Mouse (Mus musculus) spleen, adult 2 months (tissue): Measurements from ENCODE around the gene Caprin2. TPM values are rescaled to one million over a fixed set of nuclear protein-coding genes. Genes with fewer than 3 reads are reported as not detected.
A peak's percentile ranks its signal among the peaks of the same experiment; 100 is the strongest.
"Not testable (repeated sequence)": the region's sequence is repeated elsewhere in the genome, so short reads cannot be mapped to it uniquely, and the experiment has no call there.

ENCODE experiments used
- DNase-seq, 2 experiments: peaks; one replicate each; pipeline versions ENCODE4 v3.0.0 to v3.0.0-alpha.2; 2012 to 2021; ENCODE audit warnings: low spot score in 2 of 2, low read depth in 1 of 2
- H3K27ac ChIP-seq: fragments of 200-500 bp; 2 replicates; pipeline ENCODE4 v1.5.1; 2012; ENCODE audit warnings: low read length, inconsistent platforms; ENCODE audit not compliant: insufficient read depth
- H3K27me3 ChIP-seq: fragments of 200-500 bp; 2 replicates; pipeline ENCODE4 v1.6.1; 2012; ENCODE audit warnings: mild to moderate bottlenecking, moderate library complexity, low read length, inconsistent platforms; ENCODE audit not compliant: control insufficient read depth, insufficient read depth
- H3K36me3 ChIP-seq: fragments of 200-500 bp; 2 replicates; pipeline ENCODE4 v1.6.1; 2012; ENCODE audit warnings: mild to moderate bottlenecking, low read length, inconsistent platforms; ENCODE audit not compliant: control insufficient read depth, insufficient read depth
- H3K4me1 ChIP-seq: fragments of 200-500 bp; 2 replicates; pipeline ENCODE4 v1.6.1; 2011; ENCODE audit warnings: inconsistent platforms; ENCODE audit not compliant: control insufficient read depth, insufficient read depth, insufficient read length
- H3K4me3 ChIP-seq: fragments of 200-500 bp; 2 replicates; pipeline ENCODE4 v1.5.1; 2011; ENCODE audit warnings: mild to moderate bottlenecking, inconsistent platforms; ENCODE audit not compliant: insufficient read depth, insufficient read length; ENCODE audit errors: extremely low read depth
- CTCF ChIP-seq: fragments of 200-500 bp; IDR thresholded peaks from 2 replicates; pipeline ENCODE4 v1.5.1; 2011; ENCODE audit warnings: mild to moderate bottlenecking, inconsistent platforms; ENCODE audit not compliant: insufficient read depth, insufficient read length, insufficient replicate concordance; ENCODE audit errors: extremely low read depth
- POLR2A ChIP-seq: fragments of 200-500 bp; IDR thresholded peaks from 2 replicates; pipeline ENCODE4 v1.6.1; 2011; ENCODE audit warnings: low read depth, low read length, inconsistent platforms
- WGBS: fragments of 180-500 bp; shearing (Covaris S2); methylation state at CpG from one replicate; pipeline ENCODE4 v1.1.7; 2018; 5-methylcytosine and 5-hydroxymethylcytosine counted together
- polyA plus RNA-seq: library from polyadenylated mRNA; depleted of rRNA; stranded (reverse); fragments of >200 nt; gene quantifications from 2 replicates; pipeline ENCODE4 v1.2.3, GENCODE M21; 2012

Gene Caprin2
- polyA plus RNA-seq, 1 experiment: 2.9 TPM

DNA sequence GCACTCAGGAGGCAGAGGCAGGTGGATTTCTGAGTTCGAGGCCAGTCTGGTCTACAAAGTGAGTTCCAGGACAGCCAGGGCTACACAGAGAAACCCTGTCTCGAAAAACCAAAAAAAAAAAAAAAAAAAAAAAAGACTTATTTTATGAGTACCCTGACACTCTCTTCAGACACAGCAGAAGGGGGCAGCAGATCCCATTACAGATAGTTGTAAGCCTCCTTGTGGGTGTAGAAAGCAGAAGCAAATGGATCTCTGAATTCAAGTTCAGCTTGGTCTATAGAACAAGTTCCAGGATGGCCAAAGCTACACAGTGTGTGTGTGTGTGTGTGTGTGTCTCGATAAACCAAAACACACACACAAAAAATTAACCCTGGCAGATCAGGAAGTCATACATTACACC is 44.3 kb upstream of the Caprin2 start:
- not testable (repeated sequence) for H3K4me1 ChIP-seq, H3K27me3 ChIP-seq, H3K4me3 ChIP-seq, H3K36me3 ChIP-seq, H3K27ac ChIP-seq
- 55% methylated on average over 2 of the region's 3 CpGs for WGBS
- DNase-seq: peak; percentile 29 to 52
- TF ChIP-seq CTCF: peak; percentile 15; the same call in 1 of the 2 replicates

DNA sequence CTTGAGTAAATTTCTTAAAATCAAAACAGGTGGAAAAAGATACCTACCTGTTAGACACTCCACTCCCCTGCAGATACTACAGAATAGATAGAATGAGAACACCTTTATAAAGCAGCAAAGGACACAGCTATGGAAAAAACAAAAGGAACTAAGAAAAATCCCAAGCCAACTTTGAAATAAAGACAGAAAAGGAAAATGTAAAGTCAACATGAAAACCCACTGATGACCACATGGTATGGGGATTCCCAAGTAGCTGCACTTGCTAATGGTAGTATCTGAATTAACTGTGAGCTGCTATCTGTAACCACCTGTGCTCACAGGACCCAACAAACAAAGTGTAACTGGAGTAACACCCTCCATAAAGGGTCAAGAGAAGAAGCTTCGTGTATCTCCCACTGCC is 41.7 kb upstream of the Caprin2 start:
- Histone ChIP-seq H3K36me3 (no peaks in the 10 kb centered on the region), H3K4me1 (peaks cover 3% of the 10 kb centered on the region; the same call in 1 of the 2 replicates), H3K4me3 (no peak overlapping the region), H3K27ac (no peak overlapping the region), H3K27me3 (no peaks in the 10 kb centered on the region)
- 75% methylated on average over 1 of the region's 1 CpGs for WGBS
- DNase-seq: no peak
- no peak for TF ChIP-seq CTCF
- no peak for TF ChIP-seq POLR2A

DNA sequence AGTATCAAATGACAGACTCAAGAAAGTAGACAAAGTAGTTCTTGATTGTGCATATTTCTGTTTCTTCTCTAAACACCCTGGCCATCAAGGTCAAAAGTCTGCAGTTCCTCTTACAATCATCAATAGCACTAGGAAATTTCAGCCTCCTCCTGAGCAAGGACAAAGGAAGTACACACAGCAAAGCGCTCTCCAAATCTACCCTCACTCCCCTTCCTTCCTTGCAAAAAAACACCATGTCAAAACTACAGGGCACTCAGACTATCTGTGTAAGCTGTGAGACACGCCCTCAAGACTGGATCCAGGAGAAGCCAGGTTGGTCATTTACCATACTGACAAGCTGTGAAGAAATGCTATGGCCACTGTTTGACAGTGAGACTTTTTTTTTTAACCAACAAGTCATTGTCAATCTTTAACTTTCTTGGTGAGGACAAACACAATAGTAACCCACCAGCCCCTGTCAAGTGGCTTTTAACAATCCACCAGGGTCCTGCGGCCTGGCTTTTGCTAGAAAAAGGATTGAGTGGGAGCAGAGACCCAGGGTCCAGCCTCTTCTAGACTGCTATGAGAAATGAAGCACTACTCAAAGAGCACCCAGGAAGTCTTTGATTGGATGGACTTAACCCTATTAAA is 39.0 kb upstream of the Caprin2 start:
- TF ChIP-seq CTCF (no peak), POLR2A (no peak)
- peaks cover 3% of the 10 kb centered on the region; the same call in 1 of the 2 replicates for H3K4me1 ChIP-seq
- DNase-seq: no peak
- no peak overlapping the region for H3K4me3 ChIP-seq
- no peaks in the 10 kb centered on the region for H3K27me3 ChIP-seq
- H3K27ac ChIP-seq: no peak overlapping the region
- H3K36me3 ChIP-seq: peaks cover 7% of the 10 kb centered on the region; the same call in 1 of the 2 replicates
- 83% methylated on average over 3 of the region's 3 CpGs for WGBS

DNA sequence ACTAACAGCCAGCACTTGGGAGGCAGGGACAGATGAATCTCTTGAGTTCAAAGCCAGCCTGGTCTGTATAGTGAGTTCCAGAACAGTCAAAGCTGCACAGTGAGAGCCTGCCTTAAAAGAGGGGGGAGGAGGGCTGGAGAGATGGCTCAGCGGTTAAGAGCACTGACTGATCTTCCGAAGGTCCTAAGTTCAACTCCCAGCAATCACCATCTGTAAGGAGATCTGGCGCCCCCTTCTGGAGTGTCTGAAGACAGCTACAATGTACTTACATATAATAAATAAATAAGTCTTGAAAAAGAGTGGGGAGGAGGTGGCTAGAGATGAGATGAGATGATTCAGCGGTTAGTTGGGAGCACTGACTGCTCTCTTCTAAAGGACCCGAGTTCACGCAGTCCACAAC is 35.2 kb upstream of the Caprin2 start:
- Histone ChIP-seq H3K36me3 (peaks cover 20% of the 10 kb centered on the region), H3K27ac (no peak overlapping the region), H3K27me3 (no peaks in the 10 kb centered on the region), H3K4me3 (no peak overlapping the region), H3K4me1 (peaks cover 3% of the 10 kb centered on the region; the same call in 1 of the 2 replicates)
- peak in 1 of 2 experiments; percentile 17 for DNase-seq
- 81% methylated on average over 6 of the region's 6 CpGs for WGBS
- TF ChIP-seq CTCF: no peak
- no peak for TF ChIP-seq POLR2A

DNA sequence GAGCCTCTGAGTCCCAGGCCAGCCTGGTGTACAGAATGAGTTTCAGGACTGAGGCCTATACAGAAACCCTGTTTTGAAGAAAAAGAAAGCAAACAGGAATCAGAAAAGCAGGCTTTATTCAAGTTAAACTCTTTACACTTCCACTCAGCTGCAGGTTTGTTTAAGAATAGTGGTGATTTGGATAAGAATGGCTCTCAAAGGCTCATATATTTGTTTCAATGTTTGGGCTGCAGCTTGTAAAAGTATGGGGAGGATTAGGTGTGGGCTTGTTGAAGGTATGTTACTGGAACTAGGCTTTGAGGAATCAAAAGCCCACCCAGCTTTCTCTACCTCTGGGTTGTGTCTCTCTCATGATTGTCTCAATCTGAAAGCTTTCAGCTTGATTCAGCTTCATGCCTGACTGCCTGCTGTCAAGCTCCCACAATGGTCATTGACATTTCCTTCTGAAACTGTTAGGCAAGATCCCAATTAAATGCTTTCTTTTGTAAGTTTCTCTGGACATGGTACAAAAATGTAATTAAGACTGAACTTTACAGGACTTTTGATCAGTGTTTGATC is 22.9 kb upstream of the Caprin2 start:
- H3K4me1 ChIP-seq: no peaks in the 10 kb centered on the region
- DNase-seq: no peak

DNA sequence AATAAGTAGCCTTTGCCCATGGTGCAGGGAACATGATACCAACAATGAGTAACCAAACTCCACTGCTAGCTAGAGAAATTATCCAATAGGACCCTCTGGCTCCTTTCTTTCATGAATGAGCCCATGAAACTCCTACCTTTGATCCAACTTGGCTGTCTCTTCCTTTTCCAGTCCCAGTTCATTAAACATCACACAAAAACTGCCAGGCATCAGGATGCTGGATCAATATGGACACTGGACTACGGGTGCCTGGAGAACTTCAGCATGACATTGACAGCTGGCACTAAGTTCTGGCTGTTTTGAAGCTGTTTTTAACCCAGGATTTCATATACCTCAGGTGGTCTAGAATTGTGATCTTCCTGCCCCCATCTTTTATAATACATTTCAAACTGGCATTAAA is 21.6 kb upstream of the Caprin2 start:
- no peak for DNase-seq
- TF ChIP-seq CTCF: no peak
- TF ChIP-seq POLR2A: no peak
- H3K36me3 ChIP-seq: peaks cover 3% of the 10 kb centered on the region; the same call in 1 of the 2 replicates
- H3K27me3 ChIP-seq: no peaks in the 10 kb centered on the region
- WGBS: 88% methylated on average over 1 of the region's 1 CpGs
- H3K4me3 ChIP-seq: no peak overlapping the region
- H3K4me1 ChIP-seq: no peaks in the 10 kb centered on the region
- no peak overlapping the region for H3K27ac ChIP-seq

More for the DNA sequence above, 22.9 kb upstream of the Caprin2 start:
- Histone ChIP-seq H3K36me3 (peaks cover 5% of the 10 kb centered on the region; the same call in 1 of the 2 replicates), H3K27ac (no peak overlapping the region), H3K4me3 (no peak overlapping the region), H3K27me3 (no peaks in the 10 kb centered on the region)
- TF ChIP-seq POLR2A: no peak

DNA sequence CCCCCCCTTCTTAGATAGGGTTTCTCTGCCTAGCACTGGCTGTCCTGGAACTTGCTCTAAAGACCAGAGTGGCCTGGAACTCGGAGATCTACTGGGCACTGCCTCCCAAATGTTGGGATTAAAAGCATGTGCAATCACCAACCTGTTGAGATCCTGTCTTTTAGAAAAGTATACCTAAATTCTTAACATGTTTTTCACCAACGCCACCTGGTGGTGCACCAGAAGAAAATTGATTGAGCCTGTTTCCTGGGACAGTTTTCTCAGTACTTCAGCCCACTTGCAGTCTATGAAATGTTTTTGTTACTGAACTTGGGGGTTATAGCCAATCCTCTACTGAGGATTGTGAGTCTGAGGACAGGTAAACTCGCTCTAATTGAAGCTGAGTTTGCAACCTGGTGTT is 20.8 kb upstream of the Caprin2 start:
- H3K4me1 ChIP-seq: no peaks in the 10 kb centered on the region
- no peak overlapping the region for H3K4me3 ChIP-seq
- TF ChIP-seq POLR2A: no peak
- peak; percentile 1; the same call in 1 of the 2 replicates for TF ChIP-seq CTCF
- no peak overlapping the region for H3K27ac ChIP-seq
- H3K27me3 ChIP-seq: no peaks in the 10 kb centered on the region
- no peak for DNase-seq
- 47% methylated on average over 3 of the region's 3 CpGs for WGBS
- H3K36me3 ChIP-seq: peaks cover 3% of the 10 kb centered on the region; the same call in 1 of the 2 replicates
